Mouse (Mus musculus): ENCODE results near the gene Snx29. TPM values are rescaled to one million over a fixed set of nuclear protein-coding genes. Genes with fewer than 3 reads are reported as not detected.

The Snx29 gene
- polyA plus RNA-seq, 1 experiment from 2014 or later: 8.2 TPM

GRCm38 (mm10) chr16:11713265-11713865 lies 390.7 kb downstream of the Snx29 start:
- WGBS: 58% methylated on average over 2 of the region's 2 CpGs
- H3K27ac ChIP-seq (ENCODE audit: low read length): no peak overlapping the region
- H3K36me3 ChIP-seq (ENCODE audit: control insufficient read depth, insufficient read depth): no peaks in the 10 kb centered on the region
- H3K4me3 ChIP-seq (ENCODE audit: low read length): no peak overlapping the region
- no peaks in the 10 kb centered on the region for H3K9me3 ChIP-seq (replicated peaks; ENCODE audit: control insufficient read depth, low read length)
- no peak overlapping the region for H3K4me2 ChIP-seq (ENCODE audit: low read depth, low read length)
- H3K4me1 ChIP-seq (ENCODE audit: control insufficient read depth, insufficient read depth, low read length): peaks cover 13% of the 10 kb centered on the region
- no peak for ATAC-seq (replicated peaks; ENCODE audit: extremely low read depth, insufficient read depth, low FRiP score)
- H3K9ac ChIP-seq (ENCODE audit: low read length): no peak overlapping the region
- H3K27me3 ChIP-seq (ENCODE audit: control insufficient read depth, insufficient read depth, low read length): no peaks in the 10 kb centered on the region

GRCm38 (mm10) chr16:11716932-11717331 lies 394.2 kb downstream of the Snx29 start:
- 100% methylated on average over 1 of the region's 1 CpGs for WGBS
- Histone ChIP-seq H3K9me3 (replicated peaks; ENCODE audit: control insufficient read depth, low read length) (no peaks in the 10 kb centered on the region), H3K27me3 (ENCODE audit: control insufficient read depth, insufficient read depth, low read length) (no peaks in the 10 kb centered on the region), H3K4me1 (ENCODE audit: control insufficient read depth, insufficient read depth, low read length) (no peaks in the 10 kb centered on the region), H3K4me2 (ENCODE audit: low read depth, low read length) (no peak overlapping the region), H3K27ac (ENCODE audit: low read length) (no peak overlapping the region), H3K4me3 (ENCODE audit: low read length) (no peak overlapping the region), H3K9ac (ENCODE audit: low read length) (no peak overlapping the region), H3K36me3 (ENCODE audit: control insufficient read depth, insufficient read depth) (peaks cover 2% of the 10 kb centered on the region; the same call in 1 of the 2 replicates)
- ATAC-seq (replicated peaks; ENCODE audit: extremely low read depth, insufficient read depth, low FRiP score): no peak

- Histone ChIP-seq H3K27ac (ENCODE audit: low read length) (no peak overlapping the region), H3K4me2 (ENCODE audit: low read depth, low read length) (no peak overlapping the region), H3K27me3 (ENCODE audit: control insufficient read depth, insufficient read depth, low read length) (no peaks in the 10 kb centered on the region), H3K4me1 (ENCODE audit: control insufficient read depth, insufficient read depth, low read length) (no peaks in the 10 kb centered on the region), H3K9ac (ENCODE audit: low read length) (no peak overlapping the region), H3K36me3 (ENCODE audit: control insufficient read depth, insufficient read depth) (no peaks in the 10 kb centered on the region), H3K4me3 (ENCODE audit: low read length) (no peak overlapping the region), H3K9me3 (replicated peaks; ENCODE audit: control insufficient read depth, low read length) (no peaks in the 10 kb centered on the region)
- 79% methylated on average over 2 of the region's 2 CpGs for WGBS
- no peak for ATAC-seq (replicated peaks; ENCODE audit: extremely low read depth, insufficient read depth, low FRiP score)
These were observed 403.2 kb downstream of the Snx29 start for GRCm38 (mm10) chr16:11725901-11726300.

GRCm38 (mm10) chr16:11727331-11727730 lies 404.6 kb downstream of the Snx29 start:
- no peaks in the 10 kb centered on the region for H3K36me3 ChIP-seq (ENCODE audit: control insufficient read depth, insufficient read depth)
- H3K4me2 ChIP-seq (ENCODE audit: low read depth, low read length): no peak overlapping the region
- 90% methylated on average over 9 of the region's 9 CpGs for WGBS
- no peak overlapping the region for H3K27ac ChIP-seq (ENCODE audit: low read length)
- no peak overlapping the region for H3K4me3 ChIP-seq (ENCODE audit: low read length)
- no peak for ATAC-seq (replicated peaks; ENCODE audit: extremely low read depth, insufficient read depth, low FRiP score)
- no peaks in the 10 kb centered on the region for H3K27me3 ChIP-seq (ENCODE audit: control insufficient read depth, insufficient read depth, low read length)
- no peaks in the 10 kb centered on the region for H3K9me3 ChIP-seq (replicated peaks; ENCODE audit: control insufficient read depth, low read length)
- no peaks in the 10 kb centered on the region for H3K4me1 ChIP-seq (ENCODE audit: control insufficient read depth, insufficient read depth, low read length)
- no peak overlapping the region for H3K9ac ChIP-seq (ENCODE audit: low read length)

GRCm38 (mm10) chr16:11728131-11728530 lies 405.4 kb downstream of the Snx29 start:
- no peaks in the 10 kb centered on the region for H3K27me3 ChIP-seq (ENCODE audit: control insufficient read depth, insufficient read depth, low read length)
- no peak overlapping the region for H3K27ac ChIP-seq (ENCODE audit: low read length)
- no peak overlapping the region for H3K4me2 ChIP-seq (ENCODE audit: low read depth, low read length)
- H3K9me3 ChIP-seq (replicated peaks; ENCODE audit: control insufficient read depth, low read length): no peaks in the 10 kb centered on the region
- H3K36me3 ChIP-seq (ENCODE audit: control insufficient read depth, insufficient read depth): no peaks in the 10 kb centered on the region
- no peak for ATAC-seq (replicated peaks; ENCODE audit: extremely low read depth, insufficient read depth, low FRiP score)
- no peak overlapping the region for H3K9ac ChIP-seq (ENCODE audit: low read length)
- H3K4me1 ChIP-seq (ENCODE audit: control insufficient read depth, insufficient read depth, low read length): no peaks in the 10 kb centered on the region
- WGBS: 63% methylated on average over 3 of the region's 3 CpGs
- H3K4me3 ChIP-seq (ENCODE audit: low read length): no peak overlapping the region

- no peaks in the 10 kb centered on the region for H3K27me3 ChIP-seq (ENCODE audit: control insufficient read depth, insufficient read depth, low read length)
- H3K4me3 ChIP-seq (ENCODE audit: low read length): no peak overlapping the region
- no peak overlapping the region for H3K27ac ChIP-seq (ENCODE audit: low read length)
- no peaks in the 10 kb centered on the region for H3K36me3 ChIP-seq (ENCODE audit: control insufficient read depth, insufficient read depth)
- H3K9me3 ChIP-seq (replicated peaks; ENCODE audit: control insufficient read depth, low read length): no peaks in the 10 kb centered on the region
- H3K4me2 ChIP-seq (ENCODE audit: low read depth, low read length): no peak overlapping the region
- no peak for ATAC-seq (replicated peaks; ENCODE audit: extremely low read depth, insufficient read depth, low FRiP score)
- H3K4me1 ChIP-seq (ENCODE audit: control insufficient read depth, insufficient read depth, low read length): no peaks in the 10 kb centered on the region
- WGBS: 73% methylated on average over 3 of the region's 3 CpGs
- no peak overlapping the region for H3K9ac ChIP-seq (ENCODE audit: low read length)
These were observed 405.9 kb downstream of the Snx29 start for GRCm38 (mm10) chr16:11728627-11729026.

GRCm38 (mm10) chr16:11729111-11729510 lies 406.4 kb downstream of the Snx29 start:
- Histone ChIP-seq H3K4me1 (ENCODE audit: control insufficient read depth, insufficient read depth, low read length) (no peaks in the 10 kb centered on the region), H3K4me2 (ENCODE audit: low read depth, low read length) (no peak overlapping the region), H3K9ac (ENCODE audit: low read length) (no peak overlapping the region), H3K4me3 (ENCODE audit: low read length) (no peak overlapping the region), H3K36me3 (ENCODE audit: control insufficient read depth, insufficient read depth) (no peaks in the 10 kb centered on the region), H3K9me3 (replicated peaks; ENCODE audit: control insufficient read depth, low read length) (no peaks in the 10 kb centered on the region), H3K27ac (ENCODE audit: low read length) (no peak overlapping the region), H3K27me3 (ENCODE audit: control insufficient read depth, insufficient read depth, low read length) (no peaks in the 10 kb centered on the region)
- WGBS: 57% methylated on average over 6 of the region's 6 CpGs
- no peak for ATAC-seq (replicated peaks; ENCODE audit: extremely low read depth, insufficient read depth, low FRiP score)

GRCm38 (mm10) chr16:11729815-11730214 lies 407.1 kb downstream of the Snx29 start:
- Histone ChIP-seq H3K27me3 (ENCODE audit: control insufficient read depth, insufficient read depth, low read length) (no peaks in the 10 kb centered on the region), H3K4me2 (ENCODE audit: low read depth, low read length) (no peak overlapping the region), H3K4me1 (ENCODE audit: control insufficient read depth, insufficient read depth, low read length) (no peaks in the 10 kb centered on the region), H3K27ac (ENCODE audit: low read length) (no peak overlapping the region), H3K36me3 (ENCODE audit: control insufficient read depth, insufficient read depth) (no peaks in the 10 kb centered on the region), H3K4me3 (ENCODE audit: low read length) (no peak overlapping the region), H3K9me3 (replicated peaks; ENCODE audit: control insufficient read depth, low read length) (no peaks in the 10 kb centered on the region), H3K9ac (ENCODE audit: low read length) (no peak overlapping the region)
- no peak for ATAC-seq (replicated peaks; ENCODE audit: extremely low read depth, insufficient read depth, low FRiP score)
- 77% methylated on average over 5 of the region's 5 CpGs for WGBS

GRCm38 (mm10) chr16:11731014-11731535 lies 408.4 kb downstream of the Snx29 start:
- no peak for ATAC-seq (replicated peaks; ENCODE audit: extremely low read depth, insufficient read depth, low FRiP score)
- Histone ChIP-seq H3K4me3 (ENCODE audit: low read length) (no peak overlapping the region), H3K27ac (ENCODE audit: low read length) (no peak overlapping the region), H3K27me3 (ENCODE audit: control insufficient read depth, insufficient read depth, low read length) (no peaks in the 10 kb centered on the region), H3K4me2 (ENCODE audit: low read depth, low read length) (no peak overlapping the region), H3K36me3 (ENCODE audit: control insufficient read depth, insufficient read depth) (no peaks in the 10 kb centered on the region), H3K9me3 (replicated peaks; ENCODE audit: control insufficient read depth, low read length) (no peaks in the 10 kb centered on the region), H3K9ac (ENCODE audit: low read length) (no peak overlapping the region), H3K4me1 (ENCODE audit: control insufficient read depth, insufficient read depth, low read length) (no peaks in the 10 kb centered on the region)
- WGBS: 75% methylated on average over 5 of the region's 5 CpGs
